Mouse (Mus musculus) kidney, embryonic 14.5 days (tissue): ENCODE measurements around the gene Sap30. TPM values are rescaled to one million over a fixed set of nuclear protein-coding genes. Genes with fewer than 3 reads are reported as not detected.
A peak's percentile ranks its signal among the peaks of the same experiment; 100 is the strongest.

Experiments used
- ATAC-seq: fragments of 200-750 bp; cut with Nextera tagmentation; 2 replicates; pipeline ENCODE4 v1.8.0; 2017; ENCODE audit warnings: moderate number of reproducible peaks, mild to moderate bottlenecking, moderate TSS enrichment, moderate library complexity; ENCODE audit not compliant: low FRiP score, low TSS enrichment
- H3K27ac ChIP-seq: fragments of 300-500 bp; sonication (generic); 2 replicates; pipeline ENCODE4 v1.5.1; 2014; ENCODE audit warnings: low read depth, mild to moderate bottlenecking, low read length, moderate library complexity, mixed read lengths
- H3K27me3 ChIP-seq: fragments of 300-500 bp; sonication (generic); 2 replicates; pipeline ENCODE4 v1.6.1; 2014; ENCODE audit warnings: mild to moderate bottlenecking, low read length; ENCODE audit not compliant: control insufficient read depth, insufficient read depth
- H3K36me3 ChIP-seq: fragments of 300-500 bp; sonication (generic); 2 replicates; pipeline ENCODE4 v1.6.1; 2014; ENCODE audit warnings: low read length, mixed read lengths; ENCODE audit not compliant: control insufficient read depth, insufficient read depth
- H3K4me1 ChIP-seq: fragments of 300-500 bp; sonication (generic); 2 replicates; pipeline ENCODE4 v1.6.1; 2014; ENCODE audit warnings: low read length, mixed read lengths; ENCODE audit not compliant: control insufficient read depth, insufficient read depth
- H3K4me2 ChIP-seq: fragments of 300-500 bp; sonication (generic); replicated peaks from 2 replicates; pipeline ENCODE4 v1.6.1; 2014; ENCODE audit warnings: low read depth, mild to moderate bottlenecking, low read length
- H3K4me3 ChIP-seq: fragments of 300-500 bp; sonication (generic); 2 replicates; pipeline ENCODE4 v1.5.1; 2014; ENCODE audit warnings: mild to moderate bottlenecking, low read length
- H3K9ac ChIP-seq: fragments of 300-500 bp; sonication (generic); 2 replicates; pipeline ENCODE4 v1.6.1; 2014; ENCODE audit warnings: low read depth, mild to moderate bottlenecking, low read length, moderate library complexity
- H3K9me3 ChIP-seq: fragments of 300-500 bp; sonication (generic); 2 replicates; pipeline ENCODE4 v1.6.1; 2016; ENCODE audit warnings: low read length; ENCODE audit not compliant: control insufficient read depth
- WGBS: fragments of 180-500 bp; shearing (Covaris S2); extraction: QIAGEN DNeasy Blood & Tissue Kit; methylation state at CpG from one replicate; pipeline ENCODE4 v1.1.7; 2014; 5-methylcytosine and 5-hydroxymethylcytosine counted together
- polyA plus RNA-seq: library from polyadenylated mRNA; unstranded; fragments of >200 nt; fragmentation: Nextera tagmentation; extraction: Ambion mirVana; gene quantifications from 2 replicates; pipeline ENCODE4 v1.2.1, GENCODE M21; 2014

The Sap30 gene
- polyA plus RNA-seq = 46.8 and 60.8 TPM in 2 replicates

DNA sequence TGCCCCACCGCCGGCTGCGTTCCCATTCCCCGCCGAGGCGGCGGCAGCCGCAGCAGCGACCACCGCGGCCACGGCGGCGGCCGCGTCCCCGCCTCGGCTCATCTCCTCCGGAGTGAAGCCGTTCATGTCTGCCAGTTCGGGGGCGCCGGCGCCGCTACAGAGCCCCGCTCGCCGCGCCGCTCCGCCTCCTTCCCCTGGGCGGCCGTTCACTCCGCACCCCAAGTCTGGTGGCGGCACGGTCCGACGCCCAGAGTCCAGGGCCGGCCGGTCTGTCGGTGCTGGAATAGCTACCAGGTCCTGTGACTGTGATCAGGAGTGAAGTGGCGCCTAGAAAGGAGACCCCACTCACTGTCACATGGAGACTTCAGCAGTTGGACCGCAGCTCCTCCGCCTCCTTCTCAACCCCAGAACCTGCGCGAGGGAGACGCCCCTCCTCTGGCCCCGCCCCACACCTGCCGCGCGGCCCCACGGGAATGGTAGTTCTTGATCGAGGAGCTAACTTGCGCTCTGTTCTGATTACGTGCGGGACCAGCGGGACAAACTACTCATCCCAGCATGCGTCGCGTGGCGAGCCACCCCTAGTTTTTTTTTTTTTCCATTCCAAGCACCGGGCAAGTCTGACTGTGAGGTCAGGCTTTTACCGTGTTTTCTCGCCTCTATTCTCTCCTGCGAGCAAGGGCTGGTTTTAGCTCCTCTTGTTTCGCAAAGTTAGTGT lies at the start of gene Sap30:
Sap30 (minus strand) TSS at position 420 of the 715 bp plus-strand sequence.
- ATAC-seq = peak; percentile 98
- H3K4me2 ChIP-seq = peak within 1 kb of the TSS; percentile 69

DNA sequence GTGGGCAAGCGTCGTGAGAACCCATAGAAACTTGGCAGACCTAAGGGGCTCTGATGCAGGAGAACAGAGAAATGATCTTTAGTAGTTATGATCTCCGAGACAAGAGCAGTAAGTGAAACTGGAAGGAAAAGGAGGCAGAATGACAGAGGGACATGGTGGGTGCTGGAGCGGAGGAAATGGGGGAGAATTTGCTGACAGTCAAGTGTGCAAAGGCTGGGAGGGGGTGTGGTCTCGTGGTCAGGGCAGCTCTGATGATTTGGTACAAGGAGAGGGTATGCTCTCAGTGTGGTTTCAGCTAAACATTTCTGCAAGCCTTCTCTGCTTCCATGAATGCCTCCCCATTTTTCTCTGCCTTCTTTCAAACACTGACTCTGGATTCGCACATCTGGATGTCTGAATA lies 48.5 kb upstream of the Sap30 start:
- Histone ChIP-seq H3K27ac (no peak overlapping the region), H3K36me3 (peaks cover 18% of the 10 kb centered on the region), H3K9me3 (no peaks in the 10 kb centered on the region), H3K27me3 (no peaks in the 10 kb centered on the region), H3K9ac (no peak overlapping the region), H3K4me3 (no peak overlapping the region), H3K4me2 (no peak overlapping the region), H3K4me1 (no peaks in the 10 kb centered on the region)
- 94% methylated on average over 6 of the region's 6 CpGs for WGBS
- no peak for ATAC-seq

More for the DNA sequence above, at the start of gene Sap30:
- peak within 1 kb of the TSS; percentile 94 for H3K27ac ChIP-seq
- H3K9me3 ChIP-seq = no peaks in the 10 kb centered on the region
- H3K27me3 ChIP-seq = no peaks in the 10 kb centered on the region
- peaks cover 6% of the 10 kb centered on the region; the same call in 1 of the 2 replicates for H3K36me3 ChIP-seq
- peak within 1 kb of the TSS; percentile 86 for H3K4me3 ChIP-seq
- under 1% methylated on average over 63 of the region's 66 CpGs for WGBS
- peaks cover 7% of the 10 kb centered on the region; the same call in 1 of the 2 replicates for H3K4me1 ChIP-seq
- H3K9ac ChIP-seq = peak within 1 kb of the TSS; percentile 90

DNA sequence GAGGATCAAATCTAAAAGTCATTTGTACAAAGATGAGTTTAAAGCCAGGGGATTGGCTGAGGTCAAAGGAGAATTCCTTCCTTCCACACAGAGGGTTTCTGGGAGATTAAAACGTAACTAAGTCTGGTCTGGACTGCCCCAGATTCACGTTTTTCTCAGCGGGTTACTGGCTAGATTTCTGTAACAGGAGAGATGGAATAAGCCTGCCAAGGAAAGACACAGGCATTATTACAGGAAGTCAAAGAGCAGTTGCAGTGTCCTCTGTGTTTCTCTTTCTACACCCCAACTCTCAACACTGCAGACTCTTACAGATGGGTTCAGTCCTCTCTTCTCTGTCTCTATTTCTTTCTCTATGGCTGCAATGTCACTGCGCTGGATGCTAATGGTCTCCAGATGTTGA lies 46.8 kb upstream of the Sap30 start:
- Histone ChIP-seq H3K9me3 (no peaks in the 10 kb centered on the region), H3K4me3 (no peak overlapping the region), H3K27me3 (no peaks in the 10 kb centered on the region), H3K4me1 (no peaks in the 10 kb centered on the region), H3K9ac (no peak overlapping the region), H3K36me3 (peaks cover 18% of the 10 kb centered on the region), H3K4me2 (no peak overlapping the region), H3K27ac (no peak overlapping the region)
- no peak for ATAC-seq
- WGBS = 80% methylated on average over 4 of the region's 4 CpGs

DNA sequence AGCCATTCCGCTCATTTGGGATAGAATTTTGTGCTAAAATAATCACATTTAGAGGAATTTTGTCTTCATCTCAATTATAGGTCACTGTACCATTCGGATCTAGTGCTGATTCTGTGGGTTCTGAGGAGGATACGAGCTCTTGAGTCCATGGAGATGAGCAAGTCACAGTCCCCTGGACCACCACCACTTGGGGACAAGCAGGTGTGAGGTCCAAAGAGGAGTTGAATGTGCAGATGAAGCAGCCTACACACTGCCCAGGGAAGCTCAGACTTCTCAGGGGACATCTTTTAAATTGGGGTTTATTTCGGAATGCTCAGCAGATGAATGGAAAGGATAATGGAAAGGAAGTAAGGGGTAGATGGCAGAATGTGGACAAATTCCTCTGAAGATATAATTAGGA lies 45.4 kb upstream of the Sap30 start:
- no peaks in the 10 kb centered on the region for H3K27me3 ChIP-seq
- no peaks in the 10 kb centered on the region for H3K4me1 ChIP-seq
- H3K27ac ChIP-seq = no peak overlapping the region
- H3K4me3 ChIP-seq = no peak overlapping the region
- H3K9me3 ChIP-seq = no peaks in the 10 kb centered on the region
- peaks cover 18% of the 10 kb centered on the region for H3K36me3 ChIP-seq
- WGBS = 92% methylated on average over 4 of the region's 4 CpGs
- no peak overlapping the region for H3K4me2 ChIP-seq
- no peak for ATAC-seq
- no peak overlapping the region for H3K9ac ChIP-seq

DNA sequence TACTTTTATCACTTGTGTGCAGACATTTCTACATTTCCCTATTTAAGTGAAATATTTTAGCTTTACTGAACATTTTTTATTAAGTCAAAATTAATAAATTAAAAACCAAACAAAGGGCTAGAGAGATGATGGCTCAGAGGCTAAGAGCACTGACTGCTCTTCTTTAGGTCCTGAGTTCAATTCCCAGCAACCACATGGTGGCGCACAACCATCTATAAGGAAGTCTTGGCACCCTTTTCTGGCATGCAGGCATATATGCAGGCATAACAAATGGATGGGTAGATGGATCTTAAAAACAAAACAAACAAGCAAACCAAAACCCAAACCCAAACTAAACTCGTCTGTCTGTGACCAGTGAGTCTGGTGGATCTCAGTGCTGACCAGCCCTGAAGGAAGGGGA lies 44.6 kb upstream of the Sap30 start:
- 74% methylated on average over 2 of the region's 2 CpGs for WGBS
- Histone ChIP-seq H3K4me2 (no peak overlapping the region), H3K4me3 (no peak overlapping the region), H3K36me3 (peaks cover 18% of the 10 kb centered on the region), H3K27ac (no peak overlapping the region), H3K9me3 (no peaks in the 10 kb centered on the region), H3K9ac (no peak overlapping the region), H3K4me1 (no peaks in the 10 kb centered on the region), H3K27me3 (no peaks in the 10 kb centered on the region)
- ATAC-seq = no peak

DNA sequence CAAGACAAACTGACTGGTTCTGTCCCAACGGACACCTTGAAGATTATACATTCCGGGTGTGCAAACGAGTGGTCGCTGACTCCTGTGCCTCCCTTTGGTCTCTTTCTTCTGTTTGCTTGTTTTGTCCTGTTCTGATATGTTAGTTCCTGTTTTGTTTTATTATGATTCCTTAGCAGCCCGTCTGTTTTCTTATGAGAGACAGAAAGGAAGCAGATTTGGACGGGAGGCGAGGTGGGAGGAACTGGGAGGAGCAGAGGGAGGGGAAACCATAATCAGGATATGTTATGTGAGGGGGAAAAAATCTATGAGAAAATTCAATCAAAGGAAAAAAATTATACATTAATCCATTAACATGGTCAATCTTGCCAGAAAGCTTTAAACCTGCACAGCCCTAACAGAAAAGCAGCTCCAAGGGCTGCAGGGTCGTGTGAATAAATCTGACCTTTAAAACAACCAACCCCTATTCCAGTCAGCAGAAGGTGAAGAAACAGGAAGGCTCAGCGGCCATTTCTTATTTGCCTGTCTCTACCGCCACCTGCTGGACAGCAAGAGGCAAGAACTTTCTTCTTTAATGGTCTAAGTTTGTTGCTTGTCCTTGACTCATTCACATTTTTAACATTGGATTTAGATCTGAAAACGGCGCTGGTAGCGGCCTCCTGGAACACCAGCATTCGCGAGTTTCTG lies 43.1 kb upstream of the Sap30 start:
- Histone ChIP-seq H3K9ac (peak overlapping the region; percentile 23; the same call in 1 of the 2 replicates), H3K4me1 (no peaks in the 10 kb centered on the region), H3K27ac (no peak overlapping the region), H3K36me3 (peaks cover 14% of the 10 kb centered on the region), H3K27me3 (no peaks in the 10 kb centered on the region), H3K9me3 (no peaks in the 10 kb centered on the region), H3K4me2 (peak overlapping the region; percentile 21; the same call in 1 of the 2 replicates), H3K4me3 (no peak overlapping the region; the same call in 1 of the 2 replicates)
- 34% methylated on average over 15 of the region's 15 CpGs for WGBS
- ATAC-seq = peak; percentile 48

DNA sequence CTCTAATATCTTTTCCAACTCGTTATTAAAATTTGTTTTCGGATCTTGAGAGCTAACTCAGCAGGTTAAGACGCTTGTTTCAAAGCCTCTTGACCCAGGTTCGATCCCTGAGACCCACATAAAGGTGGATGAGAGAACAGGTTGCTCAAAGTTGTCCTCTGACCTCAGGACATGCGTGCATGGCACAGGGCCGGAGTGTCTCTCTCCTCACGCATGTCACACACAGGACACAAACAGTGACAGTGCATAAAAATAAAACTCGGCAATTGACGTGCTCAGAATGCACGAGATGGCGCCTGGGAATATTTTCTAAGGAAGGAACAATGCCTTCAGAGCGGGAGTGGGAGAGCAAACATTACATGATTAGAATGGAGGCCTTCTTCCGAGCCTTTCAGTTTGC lies 42.6 kb upstream of the Sap30 start:
- Histone ChIP-seq H3K36me3 (peaks cover 8% of the 10 kb centered on the region; the same call in 1 of the 2 replicates), H3K27me3 (no peaks in the 10 kb centered on the region), H3K4me3 (no peak overlapping the region), H3K9me3 (no peaks in the 10 kb centered on the region), H3K4me1 (no peaks in the 10 kb centered on the region), H3K4me2 (no peak overlapping the region), H3K27ac (no peak overlapping the region), H3K9ac (peak overlapping the region; percentile 23; the same call in 1 of the 2 replicates)
- no peak for ATAC-seq
- 95% methylated on average over 13 of the region's 13 CpGs for WGBS

DNA sequence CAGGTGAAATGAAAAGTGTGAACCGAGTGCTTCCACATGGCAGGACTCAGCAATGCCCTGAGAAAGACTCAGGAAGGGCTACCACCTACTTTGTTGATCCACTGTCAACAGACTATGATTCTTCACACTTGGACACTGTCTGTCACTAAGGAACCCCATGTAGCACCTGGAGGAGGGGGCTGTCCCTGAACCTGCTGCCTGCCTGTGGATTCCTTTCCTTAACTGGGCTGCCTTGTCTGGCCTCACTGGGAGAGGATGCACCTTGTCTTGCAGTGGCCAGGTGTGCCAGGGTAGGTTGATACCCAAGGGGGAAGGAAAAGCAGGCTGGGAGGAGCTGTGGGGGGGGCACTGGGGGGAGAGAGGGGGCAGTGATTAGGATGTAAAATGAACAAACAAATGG lies 40.4 kb upstream of the Sap30 start:
- no peak for ATAC-seq
- 96% methylated on average over 1 of the region's 1 CpGs for WGBS
- no peak overlapping the region for H3K4me2 ChIP-seq
- no peak overlapping the region for H3K4me3 ChIP-seq
- no peak overlapping the region for H3K9ac ChIP-seq
- H3K36me3 ChIP-seq = no peaks in the 10 kb centered on the region; the same call in 1 of the 2 replicates
- H3K27me3 ChIP-seq = no peaks in the 10 kb centered on the region
- H3K27ac ChIP-seq = no peak overlapping the region
- no peaks in the 10 kb centered on the region for H3K4me1 ChIP-seq
- H3K9me3 ChIP-seq = no peaks in the 10 kb centered on the region

DNA sequence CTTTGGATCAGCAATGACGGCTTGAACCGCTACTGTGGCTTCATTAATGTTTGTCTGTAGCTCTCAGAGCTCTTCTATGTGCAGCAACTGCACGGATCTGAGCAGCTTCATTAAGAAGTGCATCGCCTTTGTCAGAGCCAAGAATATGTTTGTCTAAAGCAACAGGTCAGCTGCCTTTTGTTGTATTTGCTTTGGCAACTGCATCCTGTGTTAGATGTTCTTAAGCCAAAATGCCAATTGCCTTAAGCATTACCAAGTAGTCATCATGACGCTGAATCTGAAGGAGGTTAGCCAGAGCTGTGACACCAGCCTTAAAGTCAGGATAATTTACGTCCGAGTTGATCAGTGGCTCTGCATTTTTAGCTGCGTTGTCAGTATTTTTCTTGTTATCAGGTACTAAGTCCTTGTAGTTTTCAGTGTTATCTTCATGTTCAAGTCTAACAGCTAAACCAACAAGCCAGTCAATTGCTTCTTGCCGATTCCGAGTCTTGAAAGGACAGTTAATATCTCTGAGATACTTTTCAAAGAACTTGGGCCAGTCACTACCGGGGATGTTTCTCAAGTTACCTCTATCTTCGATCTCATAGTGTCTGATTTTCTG lies 32.6 kb upstream of the Sap30 start:
- Histone ChIP-seq H3K4me3 (no peak overlapping the region), H3K4me1 (no peaks in the 10 kb centered on the region), H3K4me2 (no peak overlapping the region), H3K27me3 (no peaks in the 10 kb centered on the region), H3K9me3 (no peaks in the 10 kb centered on the region), H3K27ac (no peak overlapping the region), H3K9ac (no peak overlapping the region), H3K36me3 (peaks cover 23% of the 10 kb centered on the region)
- no peak for ATAC-seq
- WGBS = 73% methylated on average over 12 of the region's 12 CpGs
